Mouse (Mus musculus): ENCODE measurements at regions not wholly inside any gene's neighbourhood (a gene's known extent, or its start where the extent isn't known, plus 50 kb on each side); places are given as distances from the start of the nearest gene placed in this dataset.

GRCm38 (mm10) chr2:128249607-128250006 lies 123.8 kb downstream of the Bcl2l11 start:
- TF ChIP-seq CTCF (IDR thresholded peaks at IDR 0.05; ENCODE audit: control insufficient read depth, insufficient read depth, insufficient read length) (no peak), CEBPB (IDR thresholded peaks at IDR 0.05; ENCODE audit: low read depth) (no peak), USF1 (IDR thresholded peaks at IDR 0.05; ENCODE audit: low read depth) (no peak)

Data from C2C12 (cell line).